Mouse (Mus musculus) embryonic facial prominence, embryonic 11.5 days (tissue): ENCODE data around the gene Apc2. TPM values are rescaled to one million over a fixed set of nuclear protein-coding genes. Genes with fewer than 3 reads are reported as not detected.
A peak's percentile ranks its signal among the peaks of the same experiment; 100 is the strongest.

Experiments
- ATAC-seq: fragments of 200-750 bp; cut with Nextera tagmentation; replicated peaks from 2 replicates; pipeline ENCODE4 v1.8.0; 2017; ENCODE audit warnings: low read depth; ENCODE audit not compliant: insufficient number of reproducible peaks, low FRiP score, low TSS enrichment
- DNase-seq: peaks from one replicate; pipeline ENCODE4 v3.0.0-alpha.2; 2015; ENCODE audit warnings: low spot score
- H3K27ac ChIP-seq: fragments of 300-500 bp; sonication (generic); replicated peaks from 2 replicates; pipeline ENCODE4 v1.5.1; 2014; ENCODE audit warnings: mild to moderate bottlenecking, low read depth, low read length, control low read depth
- H3K27me3 ChIP-seq: fragments of 300-500 bp; sonication (generic); 2 replicates; pipeline ENCODE4 v1.6.1; 2014; ENCODE audit warnings: mild to moderate bottlenecking, low read length, moderate library complexity, mixed read lengths; ENCODE audit not compliant: control insufficient read depth, insufficient read depth
- H3K36me3 ChIP-seq: fragments of 300-500 bp; sonication (generic); replicated peaks from 2 replicates; pipeline ENCODE4 v1.6.1; 2014; ENCODE audit warnings: low read depth, mild to moderate bottlenecking, low read length, moderate library complexity, mixed read lengths; ENCODE audit not compliant: control insufficient read depth, insufficient read depth
- H3K4me1 ChIP-seq: fragments of 300-500 bp; sonication (generic); 2 replicates; pipeline ENCODE4 v1.6.1; 2014; ENCODE audit warnings: low read length, mixed read lengths; ENCODE audit not compliant: control insufficient read depth, insufficient read depth
- H3K4me2 ChIP-seq: fragments of 300-500 bp; sonication (generic); 2 replicates; pipeline ENCODE4 v1.6.1; 2014; ENCODE audit warnings: low read depth, mild to moderate bottlenecking, control low read depth, low read length, moderate library complexity
- H3K4me3 ChIP-seq: fragments of 300-500 bp; sonication (generic); 2 replicates; pipeline ENCODE4 v1.5.1; 2014; ENCODE audit warnings: low read depth, low read length, control low read depth
- H3K9ac ChIP-seq: fragments of 300-500 bp; sonication (generic); replicated peaks from 2 replicates; pipeline ENCODE4 v1.6.1; 2014; ENCODE audit warnings: mild to moderate bottlenecking, control low read depth, low read length
- H3K9me3 ChIP-seq: fragments of 300-500 bp; sonication (generic); replicated peaks from 2 replicates; pipeline ENCODE4 v1.6.1; 2016; ENCODE audit warnings: mild to moderate bottlenecking, low read length, inconsistent platforms, mixed read lengths; ENCODE audit not compliant: control insufficient read depth
- WGBS: fragments of 180-500 bp; shearing (Covaris S2); extraction: QIAGEN DNeasy Blood & Tissue Kit; methylation state at CpG from one replicate; pipeline ENCODE4 v1.1.7; 2014; 5-methylcytosine and 5-hydroxymethylcytosine counted together
- polyA plus RNA-seq: library from polyadenylated mRNA; unstranded; fragments of >200 nt; fragmentation: Nextera tagmentation; extraction: Ambion mirVana; gene quantifications from 2 replicates; pipeline ENCODE4 v1.2.1, GENCODE M21; 2014

The Apc2 gene
- polyA plus RNA-seq, 1 experiment from 2014 or later = 11.0 TPM

GRCm38 (mm10) chr10:80259861-80260641 is 35.7 kb upstream of the Apc2 start:
- DNase-seq (peak; percentile 48), ATAC-seq (no peak)
- Histone ChIP-seq H3K4me2 (peak overlapping the region; percentile 90), H3K4me1 (peaks cover 9% of the 10 kb centered on the region), H3K4me3 (peak overlapping the region; percentile 44), H3K27ac (peak overlapping the region; percentile 91), H3K36me3 (peaks cover 9% of the 10 kb centered on the region), H3K9ac (peak overlapping the region; percentile 69), H3K27me3 (no peaks in the 10 kb centered on the region), H3K9me3 (no peaks in the 10 kb centered on the region)
- 9% methylated on average over 19 of the region's 19 CpGs for WGBS

- Histone ChIP-seq H3K27ac (peak within 1 kb of the TSS; percentile 91), H3K36me3 (peaks cover 4% of the 10 kb centered on the region), H3K4me2 (peak within 1 kb of the TSS; percentile 90), H3K4me1 (peaks cover 9% of the 10 kb centered on the region), H3K9ac (peak within 1 kb of the TSS; percentile 69), H3K27me3 (no peaks in the 10 kb centered on the region), H3K4me3 (peak within 1 kb of the TSS; percentile 44), H3K9me3 (no peaks in the 10 kb centered on the region)
- ATAC-seq (peak; percentile 89), DNase-seq (peak; percentile 98)
- under 1% methylated on average over 46 of the region's 49 CpGs for WGBS
Observed at GRCm38 (mm10) chr10:80260642-80261584, 34.9 kb upstream of the Apc2 start, which contains the start of the genes Gamt and Dazap1. Gamt (minus strand) TSS chr10:80261012. Dazap1 (plus strand) TSS chr10:80261486.

GRCm38 (mm10) chr10:80261585-80261968 is 34.2 kb upstream of the Apc2 start:
- Histone ChIP-seq H3K27me3 (no peaks in the 10 kb centered on the region), H3K4me1 (peaks cover 9% of the 10 kb centered on the region), H3K4me3 (peak overlapping the region; percentile 44), H3K4me2 (peak overlapping the region; percentile 90), H3K36me3 (peaks cover 4% of the 10 kb centered on the region), H3K9me3 (no peaks in the 10 kb centered on the region), H3K27ac (peak overlapping the region; percentile 91), H3K9ac (peak overlapping the region; percentile 69)
- DNase-seq (peak; percentile 92), ATAC-seq (peak; percentile 41)
- 2% methylated on average over 14 of the region's 14 CpGs for WGBS

- WGBS = 73% methylated on average over 12 of the region's 12 CpGs
- no peaks in the 10 kb centered on the region for H3K27me3 ChIP-seq
- DNase-seq (no peak), ATAC-seq (no peak)
- peaks cover 4% of the 10 kb centered on the region; the same call in 1 of the 2 replicates for H3K36me3 ChIP-seq
- H3K4me3 ChIP-seq = no peak overlapping the region
- no peak overlapping the region for H3K9ac ChIP-seq
- no peak overlapping the region for H3K27ac ChIP-seq
- H3K9me3 ChIP-seq = no peaks in the 10 kb centered on the region
- peak overlapping the region; percentile 90 for H3K4me2 ChIP-seq
- H3K4me1 ChIP-seq = peaks cover 9% of the 10 kb centered on the region
Observed at GRCm38 (mm10) chr10:80262169-80262568, 33.6 kb upstream of the Apc2 start.

- no peaks in the 10 kb centered on the region for H3K9me3 ChIP-seq
- H3K36me3 ChIP-seq = peaks cover 4% of the 10 kb centered on the region; the same call in 1 of the 2 replicates
- no peak overlapping the region for H3K9ac ChIP-seq
- H3K4me2 ChIP-seq = no peak overlapping the region
- H3K27ac ChIP-seq = no peak overlapping the region
- ATAC-seq (no peak), DNase-seq (no peak)
- H3K4me3 ChIP-seq = no peak overlapping the region
- H3K27me3 ChIP-seq = no peaks in the 10 kb centered on the region
- H3K4me1 ChIP-seq = peaks cover 9% of the 10 kb centered on the region
- WGBS = 90% methylated on average over 10 of the region's 10 CpGs
Observed at GRCm38 (mm10) chr10:80262776-80263365, 32.9 kb upstream of the Apc2 start.

GRCm38 (mm10) chr10:80264341-80265148 is 31.2 kb upstream of the Apc2 start:
- peak overlapping the region; percentile 83 for H3K4me3 ChIP-seq
- DNase-seq = peak; percentile 99
- no peaks in the 10 kb centered on the region; the same call in 1 of the 2 replicates for H3K36me3 ChIP-seq
- H3K9ac ChIP-seq = peak overlapping the region; percentile 90
- ATAC-seq = 0 out of 2 replicates have a peak, but pooled peaks have one; percentile 24
- no peaks in the 10 kb centered on the region for H3K9me3 ChIP-seq
- no peaks in the 10 kb centered on the region for H3K27me3 ChIP-seq
- H3K4me2 ChIP-seq = peak overlapping the region; percentile 57
- H3K27ac ChIP-seq = peak overlapping the region; percentile 39; the same call in 1 of the 2 replicates
- peaks cover 9% of the 10 kb centered on the region for H3K4me1 ChIP-seq
- WGBS = 3% methylated on average over 64 of the region's 81 CpGs

- Histone ChIP-seq H3K27me3 (no peaks in the 10 kb centered on the region), H3K36me3 (no peaks in the 10 kb centered on the region; the same call in 1 of the 2 replicates), H3K4me3 (peak overlapping the region; percentile 83), H3K9me3 (no peaks in the 10 kb centered on the region), H3K27ac (peak overlapping the region; percentile 39; the same call in 1 of the 2 replicates), H3K9ac (peak overlapping the region; percentile 90), H3K4me2 (peak overlapping the region; percentile 35), H3K4me1 (peaks cover 3% of the 10 kb centered on the region)
- no peak for DNase-seq
- peak; percentile 7 for ATAC-seq
- WGBS = under 1% methylated on average over 18 of the region's 18 CpGs
Observed at GRCm38 (mm10) chr10:80265149-80265486, 30.7 kb upstream of the Apc2 start.
